Mouse (Mus musculus): ENCODE measurements around the gene Ralgps1.

DNA sequence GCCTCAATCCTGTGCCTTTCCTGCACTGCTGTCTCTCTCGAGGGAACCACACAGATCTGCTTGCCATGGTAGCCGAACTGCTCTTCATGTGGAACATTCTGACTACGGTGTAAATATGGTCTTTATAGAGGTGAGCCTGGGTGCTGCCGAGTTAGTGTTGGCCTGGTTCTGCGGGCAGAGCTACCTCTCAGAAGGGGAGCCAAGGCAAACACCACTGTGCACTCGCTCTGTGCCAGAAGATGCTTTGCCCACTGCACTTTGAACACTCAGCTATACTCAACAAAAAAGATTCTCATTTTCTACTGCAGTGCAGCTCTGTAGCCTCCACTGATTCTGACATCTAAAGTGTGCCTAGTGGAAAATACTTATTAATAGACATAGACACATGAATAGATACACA, 133.7 kb downstream of the Ralgps1 start:
- TF ChIP-seq CTCF (IDR thresholded peaks at IDR 0.05; ENCODE audit: extremely low read depth, insufficient read depth, low read length), result no peak
- no peak for TF ChIP-seq POLR2A (IDR thresholded peaks at IDR 0.05; ENCODE audit: extremely low read depth, insufficient read depth, low read length)
